Mouse (Mus musculus): ENCODE measurements at regions not wholly inside any gene's neighbourhood (a gene's known extent, or its start where the extent isn't known, plus 50 kb on each side); places are given as distances from the start of the nearest gene placed in this dataset.

DNA sequence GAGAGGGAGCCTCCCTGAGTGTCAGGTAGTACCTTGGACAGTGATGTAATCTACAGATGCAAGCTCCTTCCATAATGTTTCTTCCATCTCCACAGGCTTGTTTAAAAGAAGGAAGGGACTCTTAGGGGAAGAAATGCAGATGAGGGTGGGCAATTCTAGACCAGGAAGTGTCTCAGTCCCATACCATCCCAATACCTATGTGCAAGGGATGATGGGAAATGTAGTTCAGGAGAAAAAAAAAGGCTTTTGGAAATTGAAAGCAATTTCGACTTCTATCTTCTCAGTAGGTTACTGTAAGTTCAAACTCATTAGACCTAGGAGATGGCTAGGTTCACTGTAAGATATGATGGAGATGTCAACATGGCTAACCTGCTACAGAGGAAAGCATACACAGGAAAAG, 68.3 kb downstream of the Cd83 start:
- Histone ChIP-seq H3K4me3 (no peak overlapping the region), H3K27ac (no peak overlapping the region)
- no peak for DNase-seq
- intact Hi-C loops (cut with DNase I), result no loop called here
- no peak for TF ChIP-seq CTCF (IDR thresholded peaks at IDR 0.05)

GRCm38 (mm10) chr13:43854973-43855372, 70.4 kb downstream of the Cd83 start:
- Histone ChIP-seq H3K4me3 (no peak overlapping the region), H3K27ac (no peak overlapping the region)
- intact Hi-C loops (cut with DNase I), result no loop called here
- no peak for TF ChIP-seq CTCF (IDR thresholded peaks at IDR 0.05)
- no peak for DNase-seq

DNA sequence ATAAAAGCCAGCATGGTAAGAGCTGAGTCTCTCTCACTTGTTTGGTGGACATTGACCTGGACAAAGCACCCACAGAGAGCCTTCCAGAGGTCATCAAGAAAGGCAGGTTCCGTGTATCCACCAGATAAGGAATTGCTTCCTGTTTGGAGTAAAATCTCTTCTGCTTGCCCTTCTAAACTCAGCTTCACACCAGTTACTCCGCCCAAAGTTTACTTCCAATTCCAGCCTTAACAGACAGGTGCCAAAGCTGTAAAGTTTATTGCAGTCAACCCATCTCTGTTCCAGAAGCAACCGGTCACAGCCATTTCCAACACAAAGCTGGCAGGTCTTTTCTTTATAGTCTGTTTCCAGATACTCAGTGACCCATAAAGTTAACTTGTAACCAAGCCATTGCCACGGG, 76.4 kb downstream of the Cd83 start:
- H3K27ac ChIP-seq, result no peak overlapping the region
- intact Hi-C loops (cut with DNase I), result loop anchor here (5.0 kb wide), 7 partner anchors 361 to 1116 kb away; no protein-coding TSS in a partner anchor
- TF ChIP-seq CTCF (IDR thresholded peaks at IDR 0.05), result no peak
- no peak for DNase-seq
- H3K4me3 ChIP-seq, result no peak overlapping the region

- DNase-seq, result peak; percentile 28
- TF ChIP-seq CTCF (IDR thresholded peaks at IDR 0.05), result no peak
- peak overlapping the region; percentile 10; the same call in 1 of the 2 replicates for H3K27ac ChIP-seq
- intact Hi-C loops (cut with DNase I), result loop anchor here (5.0 kb wide), 7 partner anchors 361 to 1116 kb away; no protein-coding TSS in a partner anchor
- H3K4me3 ChIP-seq, result no peak overlapping the region
These were observed 76.8 kb downstream of the Cd83 start for GRCm38 (mm10) chr13:43861424-43861823.

- Histone ChIP-seq H3K4me3 (no peak overlapping the region), H3K27ac (peak overlapping the region; percentile 50)
- intact Hi-C loops (cut with DNase I), result loop anchor here (5.0 kb wide), 7 partner anchors 360 to 1115 kb away; no protein-coding TSS in a partner anchor
- DNase-seq, result peak; percentile 31
- no peak for TF ChIP-seq CTCF (IDR thresholded peaks at IDR 0.05)
These were observed 77.5 kb downstream of the Cd83 start for GRCm38 (mm10) chr13:43862056-43862455.

GRCm38 (mm10) chr13:43862586-43862985, 78.0 kb downstream of the Cd83 start:
- TF ChIP-seq CTCF (IDR thresholded peaks at IDR 0.05), result no peak
- intact Hi-C loops (cut with DNase I), result loop anchor here (5.0 kb wide), 7 partner anchors 360 to 1115 kb away; no protein-coding TSS in a partner anchor
- Histone ChIP-seq H3K27ac (peak overlapping the region; percentile 50), H3K4me3 (no peak overlapping the region)
- DNase-seq, result peak; percentile 24

- TF ChIP-seq CTCF (IDR thresholded peaks at IDR 0.05), result no peak
- no peak overlapping the region for H3K4me3 ChIP-seq
- DNase-seq, result no peak
- intact Hi-C loops (cut with DNase I), result loop anchor here (5.0 kb wide), 7 partner anchors 359 to 1114 kb away; no protein-coding TSS in a partner anchor
- peak overlapping the region; percentile 82; the same call in 1 of the 2 replicates for H3K27ac ChIP-seq
These were observed 79.1 kb downstream of the Cd83 start for GRCm38 (mm10) chr13:43863581-43864100.

DNA sequence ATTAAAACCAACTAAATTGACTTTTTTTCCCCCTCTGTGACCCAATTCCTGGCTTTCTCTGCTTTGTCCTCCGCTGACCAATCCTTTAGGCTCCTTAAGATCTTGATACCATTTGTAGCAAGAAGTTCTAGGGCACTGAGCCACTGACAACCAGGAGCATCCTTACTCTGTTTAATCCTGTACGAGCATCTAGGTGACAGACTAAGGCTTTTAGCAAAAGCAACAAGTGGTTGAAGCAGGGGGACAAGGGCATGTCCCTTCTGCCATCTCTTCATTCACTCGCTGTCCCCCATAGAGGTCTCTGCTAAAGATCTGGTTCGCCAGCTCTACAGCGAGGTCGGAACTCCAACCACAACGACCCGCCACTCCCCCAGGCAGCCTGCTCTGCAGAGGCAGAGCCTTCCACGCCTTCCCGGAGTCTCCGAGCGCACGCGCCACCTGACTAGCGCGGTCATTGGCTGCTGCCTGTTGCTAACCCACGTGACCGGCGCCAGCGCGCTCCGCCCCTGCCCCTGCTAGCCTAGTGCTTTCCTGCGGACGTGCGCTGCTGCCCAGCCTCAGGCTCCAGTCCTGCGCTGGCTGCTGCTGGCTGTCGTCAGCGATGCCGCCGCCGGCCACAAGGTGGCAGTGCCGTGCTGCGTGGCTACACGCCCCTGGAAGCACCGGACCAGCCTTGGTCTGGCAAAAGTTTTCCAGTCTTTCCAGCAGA, 79.7 kb downstream of the Cd83 start:
- intact Hi-C loops (cut with DNase I), result loop anchor here (5.0 kb wide), 7 partner anchors 358 to 1113 kb away; no protein-coding TSS in a partner anchor
- Histone ChIP-seq H3K27ac (peak overlapping the region; percentile 82), H3K4me3 (peak overlapping the region; percentile 70)
- peak; percentile 98 for TF ChIP-seq CTCF (IDR thresholded peaks at IDR 0.05)
- DNase-seq, result peak; percentile 99

- no peak for TF ChIP-seq CTCF (IDR thresholded peaks at IDR 0.05)
These were observed 80.5 kb downstream of the Cd83 start for GRCm38 (mm10) chr13:43865036-43865435.

GRCm38 (mm10) chr13:43875895-43876294, 91.3 kb downstream of the Cd83 start:
- DNase-seq, result no peak
- H3K27ac ChIP-seq, result no peak overlapping the region
- intact Hi-C loops (cut with DNase I), result no loop called here
- TF ChIP-seq CTCF (IDR thresholded peaks at IDR 0.05), result peak; percentile 32; the same call in 1 of the 2 replicates
- no peak overlapping the region for H3K4me3 ChIP-seq

More at GRCm38 (mm10) chr13:43865036-43865435, 80.5 kb downstream of the Cd83 start:
- peak overlapping the region; percentile 70 for H3K4me3 ChIP-seq
- peak overlapping the region; percentile 82 for H3K27ac ChIP-seq
- peak; percentile 58 for DNase-seq
- intact Hi-C loops (cut with DNase I), result no loop called here

- intact Hi-C loops (cut with DNase I), result no loop called here
- no peak overlapping the region for H3K4me3 ChIP-seq
- TF ChIP-seq CTCF (IDR thresholded peaks at IDR 0.05), result no peak
- DNase-seq, result no peak
- no peak overlapping the region for H3K27ac ChIP-seq
These were observed 102.7 kb downstream of the Cd83 start for GRCm38 (mm10) chr13:43887284-43887683.

DNA sequence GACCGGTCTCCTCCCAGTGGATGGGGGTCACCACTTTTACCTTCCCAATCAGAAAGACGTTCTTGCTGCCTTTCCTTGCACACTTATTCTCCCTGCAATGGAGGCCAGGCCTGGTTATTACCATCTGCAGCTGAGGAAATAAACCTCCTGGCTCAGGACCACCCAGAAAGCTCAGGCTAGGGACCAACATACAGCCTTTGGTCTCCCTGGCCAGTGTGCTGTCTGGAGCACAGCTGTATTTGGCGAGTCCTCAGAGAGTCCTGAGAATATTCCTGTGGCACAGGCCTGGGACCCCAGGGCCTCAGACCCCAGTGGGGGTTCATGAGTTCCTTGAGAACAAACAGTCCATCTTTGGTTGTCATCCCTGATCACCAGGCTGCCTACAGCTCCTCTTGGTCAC, 107.4 kb downstream of the Cd83 start:
- TF ChIP-seq CTCF (IDR thresholded peaks at IDR 0.05), result no peak
- Histone ChIP-seq H3K4me3 (no peak overlapping the region), H3K27ac (no peak overlapping the region)
- no peak for DNase-seq
- intact Hi-C loops (cut with DNase I), result no loop called here

- DNase-seq, result no peak
- no peak for TF ChIP-seq CTCF (IDR thresholded peaks at IDR 0.05)
- intact Hi-C loops (cut with DNase I), result no loop called here
- Histone ChIP-seq H3K4me3 (no peak overlapping the region), H3K27ac (no peak overlapping the region)
These were observed 111.4 kb downstream of the Cd83 start for GRCm38 (mm10) chr13:43895990-43896389.
